Mouse (Mus musculus): ENCODE results near the gene Fblim1.
A peak's percentile ranks its signal among the peaks of the same experiment; 100 is the strongest.

Gene Fblim1

GRCm38 (mm10) chr4:141625774-141626550 is 20.1 kb upstream of the Fblim1 start:
- ATAC-seq (ENCODE audit: low TSS enrichment) = no peak

GRCm38 (mm10) chr4:141624983-141625773 is 19.3 kb upstream of the Fblim1 start:
- peak; percentile 57 for ATAC-seq (ENCODE audit: low TSS enrichment)

GRCm38 (mm10) chr4:141624134-141624533 is 18.2 kb upstream of the Fblim1 start:
- no peak for ATAC-seq (ENCODE audit: low TSS enrichment)

DNA sequence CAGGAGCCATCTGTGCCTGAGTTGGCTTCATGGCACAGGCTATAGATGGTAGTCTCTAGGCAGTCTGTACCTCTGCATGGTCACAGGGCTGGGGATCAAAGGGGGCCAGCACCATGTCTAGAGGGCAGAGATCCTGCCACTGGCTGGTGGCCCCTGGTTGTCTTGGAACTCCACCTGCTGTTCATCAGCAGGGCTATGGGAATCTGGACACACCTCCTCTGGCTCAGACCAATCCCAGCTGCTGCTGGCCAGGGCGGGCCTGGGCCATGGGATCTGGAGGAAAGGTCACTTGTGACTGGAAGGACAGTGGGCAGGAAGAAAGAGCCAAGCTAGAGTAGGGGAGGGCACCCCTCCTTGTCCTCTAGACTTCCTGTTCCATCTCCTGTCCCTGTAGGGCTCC is 17.8 kb upstream of the Fblim1 start, which contains the start of gene Slc25a34:
Gene Slc25a34, minus strand, starts transcription at position 156 of the 400 bp plus-strand sequence.
- ATAC-seq (ENCODE audit: low TSS enrichment) = peak; percentile 43; the same call in 1 of the 2 replicates

DNA sequence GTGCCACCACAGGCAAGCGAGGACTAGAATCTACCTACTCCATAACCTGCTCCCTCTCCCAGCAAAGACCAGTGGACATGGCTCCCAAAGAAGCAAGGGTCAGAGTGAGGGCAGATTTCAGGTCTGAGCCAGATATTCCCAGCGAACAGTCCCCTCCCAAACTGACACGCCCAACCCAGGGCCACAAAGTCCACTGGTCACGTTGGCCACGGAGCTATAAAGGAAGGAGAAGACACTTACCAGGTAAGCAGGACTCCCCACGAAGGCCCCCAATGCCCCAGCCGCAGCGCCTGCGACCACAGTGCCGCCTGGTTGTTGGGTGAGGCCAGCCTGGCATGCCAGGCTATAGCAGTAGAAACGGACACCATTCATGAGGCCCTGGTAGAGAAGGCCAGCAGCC is 17.1 kb upstream of the Fblim1 start:
- no peak for ATAC-seq (ENCODE audit: low TSS enrichment)

GRCm38 (mm10) chr4:141622580-141622979 is 16.7 kb upstream of the Fblim1 start:
- no peak for ATAC-seq (ENCODE audit: low TSS enrichment)

GRCm38 (mm10) chr4:141622091-141622490 is 16.2 kb upstream of the Fblim1 start:
- ATAC-seq (ENCODE audit: low TSS enrichment) = no peak

GRCm38 (mm10) chr4:141621297-141621696 is 15.4 kb upstream of the Fblim1 start:
- no peak for ATAC-seq (ENCODE audit: low TSS enrichment)

DNA sequence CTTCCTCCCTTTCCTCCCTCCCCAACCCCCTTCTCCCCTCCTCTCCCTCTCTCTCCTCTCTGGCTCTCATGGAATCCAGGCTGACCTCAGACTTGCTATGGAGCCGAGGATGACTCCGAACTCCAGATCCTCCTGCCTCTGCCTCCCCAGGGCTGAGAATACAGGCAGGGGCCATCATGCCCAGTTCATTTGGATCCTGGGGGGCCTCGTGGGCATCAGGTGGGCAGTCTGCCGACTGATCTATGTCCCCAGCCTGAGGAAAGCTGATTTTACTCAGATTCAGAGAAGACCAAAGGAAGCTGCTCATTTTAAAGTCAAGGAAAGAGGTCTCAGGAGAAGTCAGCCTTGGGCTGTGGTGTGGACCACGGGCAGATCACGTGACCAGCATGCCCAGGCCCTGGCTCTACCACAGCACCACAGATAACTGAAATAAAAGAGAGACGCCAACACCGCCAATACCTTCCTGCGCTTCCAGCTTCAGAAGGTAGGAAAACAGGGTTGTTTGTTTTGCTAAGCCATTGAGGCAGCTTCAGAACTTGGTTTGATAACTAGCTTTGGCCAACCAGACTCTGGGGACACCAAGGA is 13.5 kb upstream of the Fblim1 start:
- no peak for ATAC-seq (ENCODE audit: low TSS enrichment)

DNA sequence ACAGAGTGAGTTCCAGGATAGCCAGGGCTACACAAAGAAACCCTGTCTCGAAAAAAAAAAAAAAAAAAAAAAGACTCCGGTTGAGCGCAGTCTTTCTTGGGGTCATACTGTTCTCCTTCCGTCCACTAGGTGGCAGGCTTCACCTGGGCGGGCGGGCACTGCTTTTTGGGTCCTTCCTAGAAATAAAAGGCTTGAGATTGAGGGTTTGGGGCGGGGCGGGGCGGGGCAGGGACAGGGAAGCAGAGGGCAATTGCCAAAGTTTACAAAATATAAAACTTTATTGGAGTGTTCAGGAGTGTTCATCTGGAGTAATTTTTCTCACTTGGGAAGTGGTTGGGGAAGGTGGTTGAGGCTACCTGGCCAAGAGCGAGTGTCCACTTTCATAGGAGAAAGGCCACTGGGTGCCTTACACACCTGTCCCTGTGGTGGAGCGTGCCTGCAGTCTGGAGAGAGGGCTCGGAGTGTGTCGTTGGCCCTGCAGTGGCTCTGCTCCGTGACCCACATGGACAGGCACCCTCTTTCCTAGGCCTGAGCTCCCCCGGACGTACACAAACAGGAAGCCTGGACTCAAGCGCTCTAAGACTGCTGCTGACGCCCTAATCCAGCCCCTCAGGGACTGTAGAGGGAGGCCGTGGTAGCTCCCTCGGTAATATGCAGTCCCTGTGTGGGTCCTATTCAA is 12.8 kb upstream of the Fblim1 start, which contains the start of gene Tmem82:
Gene Tmem82, minus strand, starts transcription at position 69 of the 679 bp plus-strand sequence.
- no peak for ATAC-seq (ENCODE audit: low TSS enrichment)

- no peak for ATAC-seq (ENCODE audit: low TSS enrichment)
Measured at GRCm38 (mm10) chr4:141617863-141618564, 12.1 kb upstream of the Fblim1 start.

- ATAC-seq (ENCODE audit: low TSS enrichment) = 0 out of 2 replicates have a peak, but pooled peaks have one; percentile 20
Measured at GRCm38 (mm10) chr4:141617299-141617698, 11.4 kb upstream of the Fblim1 start.

- no peak for ATAC-seq (ENCODE audit: low TSS enrichment)
Measured at GRCm38 (mm10) chr4:141616811-141617210, 10.9 kb upstream of the Fblim1 start.

DNA sequence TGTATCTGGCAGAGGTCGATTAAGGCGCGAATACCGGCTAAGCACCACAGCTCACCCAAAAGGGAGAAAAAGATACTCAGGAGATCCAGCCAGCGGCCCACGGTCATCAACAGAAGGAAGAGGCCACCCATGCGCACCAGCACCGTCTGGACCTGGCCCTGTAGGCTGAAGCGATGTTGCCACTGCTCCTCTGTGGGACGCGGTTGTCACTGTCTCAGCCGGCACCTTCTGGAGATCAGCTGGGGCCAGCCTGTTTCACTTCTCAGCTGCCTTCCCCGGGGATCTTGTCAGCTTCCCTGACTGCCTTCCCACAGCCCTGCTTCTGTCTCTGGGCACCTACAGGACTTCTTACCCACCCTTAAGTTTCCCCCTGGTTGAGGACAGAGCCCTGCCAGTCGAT is 9.1 kb upstream of the Fblim1 start:
- no peak for ATAC-seq (ENCODE audit: low TSS enrichment)

DNA sequence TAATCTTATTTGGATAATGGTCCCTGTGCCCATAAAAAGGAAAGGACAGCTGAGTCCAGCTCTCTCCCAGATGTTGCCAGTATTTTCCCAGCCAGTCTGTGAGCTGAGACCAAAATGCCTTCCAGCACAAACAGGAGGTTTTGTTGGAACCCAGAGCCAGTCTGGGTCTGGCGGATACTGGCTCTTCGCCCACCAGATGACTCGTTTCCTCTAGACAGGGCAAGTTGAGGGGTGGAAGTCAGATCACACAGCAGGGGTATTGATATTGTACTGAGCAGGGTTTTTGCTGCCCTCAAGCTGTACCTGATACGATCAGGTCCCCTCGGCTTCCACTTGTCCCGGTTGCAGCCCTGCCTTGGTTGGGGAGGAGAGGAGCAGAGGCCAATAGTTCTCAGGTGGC is 3.6 kb upstream of the Fblim1 start:
- no peak for ATAC-seq (ENCODE audit: low TSS enrichment)

DNA sequence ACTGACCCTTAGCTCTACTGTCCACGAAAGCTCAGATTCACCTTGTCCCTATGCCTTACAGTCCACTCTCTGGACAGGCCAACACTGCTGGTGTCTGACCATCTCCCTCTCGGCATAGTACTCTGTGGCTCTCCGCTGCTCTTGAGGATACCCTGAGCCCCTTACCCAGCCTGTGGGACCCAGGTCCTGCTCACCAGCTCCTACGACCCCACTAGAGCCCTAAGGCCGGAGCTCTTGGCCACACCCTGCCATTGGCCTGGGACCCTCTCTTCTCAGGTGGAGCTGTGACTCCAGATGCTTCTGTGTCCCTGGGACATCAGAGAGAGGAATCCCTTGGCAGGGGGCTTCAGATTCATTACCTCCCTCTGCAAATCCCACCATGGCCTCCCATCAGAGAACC is 475 bp downstream of the Fblim1 start:
- no peak for ATAC-seq (ENCODE audit: low TSS enrichment)

GRCm38 (mm10) chr4:141604493-141604892 is 1.4 kb downstream of the Fblim1 start:
- ATAC-seq (ENCODE audit: low TSS enrichment) = no peak

DNA sequence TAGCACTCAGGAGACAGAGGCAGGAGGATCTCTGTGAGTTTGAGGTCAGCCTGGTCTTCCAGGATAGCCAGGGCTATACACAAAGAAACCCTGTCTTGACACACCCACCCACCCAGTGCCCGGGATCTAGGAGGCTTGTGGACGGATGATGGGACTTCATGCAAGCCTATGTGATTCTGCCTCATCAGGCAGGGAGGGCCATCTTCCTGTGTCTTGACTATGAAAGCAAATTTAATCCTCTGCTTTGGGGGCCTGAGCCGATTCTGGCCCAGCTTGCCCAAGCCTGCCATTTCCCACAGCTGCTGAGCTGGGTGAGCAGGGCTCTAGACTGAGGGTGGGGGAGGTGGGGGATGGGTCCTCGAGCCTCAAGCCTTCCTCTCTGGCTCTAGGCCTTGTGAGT is 2.0 kb downstream of the Fblim1 start:
- ATAC-seq (ENCODE audit: low TSS enrichment) = no peak

GRCm38 (mm10) chr4:141602523-141603223 is 3.2 kb downstream of the Fblim1 start:
- no peak for ATAC-seq (ENCODE audit: low TSS enrichment)

- no peak for ATAC-seq (ENCODE audit: low TSS enrichment)
Measured at GRCm38 (mm10) chr4:141601148-141601862, 4.6 kb downstream of the Fblim1 start.

Data from frontal cortex, adult (tissue).